In the genomic region with DNA sequence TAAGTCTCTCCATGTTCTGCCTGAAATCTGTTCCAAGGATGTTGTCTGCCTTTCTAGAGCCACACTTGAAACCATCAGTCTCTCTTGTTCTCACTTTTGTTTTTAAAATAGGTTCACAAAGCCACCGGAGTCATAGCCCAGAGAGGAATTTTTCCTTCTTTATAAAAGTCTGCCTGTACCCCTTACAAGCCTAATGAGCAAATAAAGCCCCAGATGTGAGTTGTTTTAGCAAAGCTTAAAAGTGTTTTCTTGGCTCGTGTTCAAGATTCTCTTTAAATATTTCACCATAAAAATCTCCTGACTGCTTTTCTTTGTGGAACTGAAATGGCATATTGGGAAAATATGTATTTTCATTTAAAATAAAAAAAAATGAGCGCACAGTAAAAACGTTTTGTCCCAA, we compare ENCODE assay signal across 15 mouse cellular contexts.
A peak's percentile ranks its signal among the peaks of the same experiment; 100 is the strongest.
DNase-seq lines count a peak whose midpoint lies in the region; ATAC-seq lines count a peak whose summit lies in the region.
"Had no signal": no experiment of that assay in that cellular context is flagged by ENCODE, and none has a peak within 500 bp of the region (broad histone marks: within the 10 kb centered on the region; RNA-seq: fewer than 3 reads in every experiment).

No protein-coding gene starts in this region.

- no peak for DNase-seq in embryonic facial prominence, embryonic 10.5 days (ENCODE audit: low spot score)
- DNase-seq in heart, adult 9 months (ENCODE audit: low spot score in 2 of 2) = no peak
- DNase-seq in lung, postnatal 4 days = no peak
- no peak for DNase-seq in cerebellum, postnatal 25 days
- DNase-seq: cerebellum, adult 8-10 months; layer of hippocampus, adult 9-11 months had no signal

- H3K4me1 ChIP-seq in embryonic facial prominence, embryonic 13.5 days = peaks cover 25% of the 10 kb centered on the region
- peaks cover 25% of the 10 kb centered on the region for H3K4me1 ChIP-seq in embryonic facial prominence, embryonic 10.5 days
- peaks cover 9 to 31% of the 10 kb centered on the region in 2 experiments for H3K4me1 ChIP-seq in heart, embryonic 14.5 days (ENCODE audit: control insufficient read depth in 2 of 2, insufficient read depth in 2 of 2, low read length in 2 of 2)
- H3K4me1 ChIP-seq in lung, embryonic 15.5 days = peaks cover 21% of the 10 kb centered on the region
- H3K4me1 ChIP-seq in limb, embryonic 13.5 days = peaks cover 20% of the 10 kb centered on the region

- H3K4me2 ChIP-seq in embryonic facial prominence, embryonic 13.5 days = 0 out of 2 replicates have a peak overlapping the region, but pooled peaks have one; percentile 1
- 0 out of 2 replicates have a peak overlapping the region, but pooled peaks have one; percentile 29 for H3K4me2 ChIP-seq in heart, embryonic 14.5 days (ENCODE audit: low read length)
- H3K4me2 ChIP-seq in lung, embryonic 15.5 days = no peak overlapping the region
- no peak overlapping the region for H3K4me2 ChIP-seq in limb, embryonic 13.5 days (replicated peaks)
- H3K4me2 ChIP-seq: midbrain, embryonic 11.5 days had no signal

- no peaks in the 10 kb centered on the region for H3K9me3 ChIP-seq in embryonic facial prominence, embryonic 13.5 days
- H3K9me3 ChIP-seq in embryonic facial prominence, embryonic 10.5 days = no peaks in the 10 kb centered on the region
- no peaks in the 10 kb centered on the region for H3K9me3 ChIP-seq in heart, embryonic 14.5 days (ENCODE audit: control insufficient read depth, low read length)
- no peaks in the 10 kb centered on the region for H3K9me3 ChIP-seq in lung, embryonic 15.5 days
- H3K9me3 ChIP-seq in limb, embryonic 13.5 days = no peaks in the 10 kb centered on the region

- no peaks in the 10 kb centered on the region for H3K27me3 ChIP-seq in embryonic facial prominence, embryonic 13.5 days
- H3K27me3 ChIP-seq in embryonic facial prominence, embryonic 10.5 days (replicated peaks; ENCODE audit: low read depth, poor library complexity, severe bottlenecking) = no peaks in the 10 kb centered on the region
- H3K27me3 ChIP-seq in heart, embryonic 14.5 days (ENCODE audit: control insufficient read depth, insufficient read depth, low read length) = no peaks in the 10 kb centered on the region
- no peaks in the 10 kb centered on the region for H3K27me3 ChIP-seq in lung, embryonic 15.5 days
- no peaks in the 10 kb centered on the region for H3K27me3 ChIP-seq in limb, embryonic 13.5 days
- H3K27me3 ChIP-seq: Patski had no signal

- H3K4me3 ChIP-seq in embryonic facial prominence, embryonic 13.5 days = no peak overlapping the region
- H3K4me3 ChIP-seq in embryonic facial prominence, embryonic 10.5 days = no peak overlapping the region
- H3K4me3 ChIP-seq in heart, embryonic 14.5 days (ENCODE audit: control insufficient read depth in 1 of 2, insufficient read depth in 1 of 2, low read depth in 1 of 2, low read length in 2 of 2) = no peak overlapping the region
- no peak overlapping the region for H3K4me3 ChIP-seq in lung, embryonic 15.5 days
- no peak overlapping the region for H3K4me3 ChIP-seq in limb, embryonic 13.5 days
- H3K4me3 ChIP-seq: left cerebral cortex, adult 2 months had no signal

- no peak overlapping the region for H3K9ac ChIP-seq in embryonic facial prominence, embryonic 13.5 days
- no peak overlapping the region for H3K9ac ChIP-seq in heart, embryonic 14.5 days (ENCODE audit: low read length)
- H3K9ac ChIP-seq in lung, embryonic 15.5 days = no peak overlapping the region
- no peak overlapping the region for H3K9ac ChIP-seq in limb, embryonic 13.5 days
- H3K9ac ChIP-seq: liver, embryonic 14.5 days had no signal

- no peak for ATAC-seq in embryonic facial prominence, embryonic 13.5 days (ENCODE audit: insufficient number of reproducible peaks, insufficient read depth, low FRiP score, low TSS enrichment, low read depth)
- ATAC-seq in heart, embryonic 14.5 days (ENCODE audit: insufficient number of reproducible peaks, insufficient read depth, low FRiP score, low read depth) = no peak
- ATAC-seq in lung, embryonic 15.5 days (ENCODE audit: borderline replicate concordance, extremely low read depth, low FRiP score, low TSS enrichment) = no peak
- peak; percentile 68 for ATAC-seq in limb, embryonic 13.5 days (ENCODE audit: low FRiP score, low read depth)
- ATAC-seq: Patski had no signal

- peak overlapping the region; percentile 71 for H3K27ac ChIP-seq in embryonic facial prominence, embryonic 13.5 days
- H3K27ac ChIP-seq in embryonic facial prominence, embryonic 10.5 days (replicated peaks) = no peak overlapping the region
- H3K27ac ChIP-seq in heart, embryonic 14.5 days (replicated peaks in 1 of 2; ENCODE audit: control insufficient read depth in 1 of 2, insufficient read depth in 1 of 2, low read depth in 2 of 2, low read length in 2 of 2) = peak overlapping the region in 1 of 2 experiments; percentile 61; a peak in 2 of 4 replicates
- peak overlapping the region; percentile 34; the same call in 1 of the 2 replicates for H3K27ac ChIP-seq in lung, embryonic 15.5 days
- peak overlapping the region; percentile 87; the same call in 1 of the 2 replicates for H3K27ac ChIP-seq in limb, embryonic 13.5 days
- H3K27ac ChIP-seq: left cerebral cortex, adult 2 months; liver, embryonic 14.5 days; macrophage had no signal

- WGBS in embryonic facial prominence, embryonic 13.5 days = 11% methylated on average over 4 of the region's 4 CpGs
- 65% methylated on average over 4 of the region's 4 CpGs for WGBS in embryonic facial prominence, embryonic 10.5 days
- 47% methylated on average over 4 of the region's 4 CpGs for WGBS in heart, embryonic 14.5 days
- 17% methylated on average over 4 of the region's 4 CpGs for whole genome bisulfite sequencing in lung, embryonic 15.5 days
- WGBS in limb, embryonic 13.5 days = 10% methylated on average over 4 of the region's 4 CpGs

- H3K36me3 ChIP-seq in embryonic facial prominence, embryonic 13.5 days = no peaks in the 10 kb centered on the region
- no peaks in the 10 kb centered on the region for H3K36me3 ChIP-seq in embryonic facial prominence, embryonic 10.5 days (replicated peaks)
- H3K36me3 ChIP-seq in heart, embryonic 14.5 days (ENCODE audit: control insufficient read depth, insufficient read depth, low read length) = no peaks in the 10 kb centered on the region
- no peaks in the 10 kb centered on the region for H3K36me3 ChIP-seq in lung, embryonic 15.5 days
- no peaks in the 10 kb centered on the region for H3K36me3 ChIP-seq in limb, embryonic 13.5 days

Comparison
In these comparisons a context has a peak if more than half of its experiments do, and no peak if none do; other contexts are left out.
1. H3K4me2 ChIP-seq: peak in embryonic facial prominence, embryonic 13.5 days (single experiment) and heart, embryonic 14.5 days (single experiment); none in lung, embryonic 15.5 days (single experiment) and limb, embryonic 13.5 days (single experiment).